Mouse (Mus musculus): Measurements from ENCODE around the gene BC034090.
"Not testable (repeated sequence)": the region's sequence is repeated elsewhere in the genome, so short reads cannot be mapped to it uniquely, and the experiment has no call there.

Gene BC034090

DNA sequence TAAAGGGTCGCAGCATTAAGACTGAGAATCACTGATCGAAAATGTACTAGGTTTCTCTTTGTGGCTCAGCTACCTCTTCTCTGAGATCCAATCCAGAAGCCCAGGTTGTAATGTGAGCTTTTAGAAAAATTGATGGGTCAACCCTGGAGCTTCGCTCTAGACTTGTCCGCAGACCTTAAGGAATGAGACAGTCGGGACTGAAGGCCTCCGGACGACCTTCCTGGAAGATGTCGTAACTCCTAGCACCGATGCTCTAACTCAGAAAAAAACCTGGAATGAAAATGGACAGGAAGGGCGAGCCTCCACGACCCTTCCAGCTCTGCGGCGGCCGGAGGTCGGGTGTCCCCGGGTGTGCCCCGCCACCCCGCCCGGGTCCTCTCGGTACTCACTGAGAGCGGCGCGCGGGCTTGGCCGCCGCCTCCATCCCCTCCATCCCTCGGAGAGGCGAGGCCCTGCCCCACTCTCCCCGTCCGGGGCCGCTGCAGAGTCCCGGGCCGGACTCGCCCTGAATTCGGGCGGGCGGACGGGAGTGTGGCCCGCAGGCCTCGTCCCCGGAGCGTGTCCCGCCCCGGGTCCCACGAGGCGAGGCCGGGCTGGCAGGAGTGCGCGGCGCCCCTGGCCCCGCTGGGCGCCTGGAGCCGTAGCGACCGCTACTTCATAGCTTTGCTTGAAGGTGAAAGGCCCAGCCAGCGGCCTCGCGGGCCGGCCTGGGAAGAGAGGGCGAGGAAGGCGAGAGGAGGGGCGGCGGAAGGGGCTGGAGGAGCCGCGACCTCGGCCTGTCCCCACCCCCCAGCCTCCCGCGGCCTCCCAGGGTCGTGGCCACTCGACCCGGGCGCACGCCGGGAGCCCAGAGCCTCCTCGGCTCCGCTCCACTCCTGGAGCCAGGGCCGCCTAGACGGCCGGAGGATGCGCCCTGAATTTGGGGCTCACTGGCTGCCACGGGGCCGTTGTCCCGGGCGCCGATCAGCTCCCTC lies at the start of gene BC034090:
TSS of gene BC034090 (minus strand) at position 648 of the 974 bp plus-strand sequence.
- DNase-seq (ENCODE audit: low spot score in 2 of 2): peak in 1 of 2 experiments; percentile 24

DNA sequence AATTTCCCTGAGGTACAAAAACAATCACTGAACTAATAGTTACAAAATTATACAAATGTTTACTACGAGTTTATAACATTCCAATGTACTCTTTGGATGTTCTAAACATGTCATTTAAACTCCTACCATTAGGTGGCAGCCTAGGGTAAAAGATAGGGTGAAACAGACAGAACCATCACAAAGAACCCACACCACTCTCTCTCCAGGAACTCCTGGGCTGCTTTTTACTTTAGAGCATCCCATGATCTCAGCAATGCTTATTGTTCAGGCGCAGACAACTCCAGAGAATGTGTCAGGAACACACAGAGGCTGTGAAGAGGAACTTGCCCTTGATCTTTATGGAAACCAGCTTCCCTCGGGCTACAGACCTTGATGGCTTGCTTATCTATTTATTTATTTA lies 49.2 kb upstream of the BC034090 start:
- peak in 1 of 2 experiments; percentile 58 for DNase-seq (ENCODE audit: low spot score in 2 of 2)

DNA sequence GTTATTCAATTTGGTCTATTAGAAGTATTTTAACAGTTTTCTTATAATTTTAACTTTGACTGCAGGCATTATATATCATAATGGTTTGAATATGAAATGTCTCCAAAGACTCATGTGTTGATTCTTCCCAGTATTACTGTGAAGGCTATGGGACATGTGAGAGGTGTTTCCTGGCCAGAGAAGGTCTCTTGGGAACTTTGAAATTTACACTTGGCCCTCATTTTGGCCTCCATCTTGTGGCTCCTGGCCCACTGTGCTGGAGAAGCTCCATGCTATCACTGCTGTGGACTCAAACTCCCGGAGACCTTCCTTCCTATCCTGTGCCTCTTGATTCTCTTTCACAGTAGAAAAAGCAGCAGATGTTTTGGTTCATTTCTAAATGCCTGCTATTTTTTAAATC lies 45.2 kb upstream of the BC034090 start:
- no peak for DNase-seq (ENCODE audit: low spot score in 2 of 2)

DNA sequence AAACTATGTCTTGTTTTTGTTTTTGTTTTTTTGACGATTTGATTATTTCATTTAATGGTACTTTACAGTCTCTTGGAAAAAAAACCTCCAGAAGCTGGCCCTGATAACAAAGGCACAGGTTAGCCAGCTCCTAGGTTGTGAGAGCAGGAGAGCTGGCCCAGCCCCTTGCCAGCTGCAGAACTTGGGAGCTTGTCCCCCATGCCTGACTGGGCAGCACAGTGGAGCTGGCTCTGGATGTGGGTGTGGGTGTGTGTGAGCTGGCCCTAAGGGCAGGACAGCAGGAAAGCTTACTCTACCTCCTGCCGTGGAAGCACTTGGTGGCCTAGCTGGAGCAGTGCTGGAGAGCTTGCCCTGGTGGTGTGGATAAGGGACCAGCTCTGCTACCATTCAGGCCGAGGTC lies 43.8 kb upstream of the BC034090 start:
- DNase-seq (ENCODE audit: low spot score in 2 of 2): no peak

DNA sequence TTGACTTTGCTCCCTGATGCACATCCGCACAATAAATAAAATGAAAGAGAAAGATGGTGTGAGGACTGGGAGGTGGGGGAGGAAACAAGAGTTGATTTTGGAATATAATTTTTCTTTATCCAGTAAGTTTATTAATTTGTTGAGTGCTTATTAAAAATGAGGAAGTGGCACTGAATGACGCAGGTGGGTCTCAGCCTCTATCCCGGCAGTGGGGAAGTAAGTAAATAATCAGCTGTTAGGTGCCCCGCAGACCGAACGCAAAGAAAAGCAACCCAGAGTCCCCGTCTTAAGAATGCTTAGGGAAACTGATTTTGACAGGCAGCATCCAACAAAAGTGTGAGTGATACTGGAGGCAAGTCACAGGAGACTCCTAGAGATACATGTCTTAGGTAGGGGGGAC lies 39.6 kb upstream of the BC034090 start:
- no peak for DNase-seq (ENCODE audit: low spot score in 2 of 2)

DNA sequence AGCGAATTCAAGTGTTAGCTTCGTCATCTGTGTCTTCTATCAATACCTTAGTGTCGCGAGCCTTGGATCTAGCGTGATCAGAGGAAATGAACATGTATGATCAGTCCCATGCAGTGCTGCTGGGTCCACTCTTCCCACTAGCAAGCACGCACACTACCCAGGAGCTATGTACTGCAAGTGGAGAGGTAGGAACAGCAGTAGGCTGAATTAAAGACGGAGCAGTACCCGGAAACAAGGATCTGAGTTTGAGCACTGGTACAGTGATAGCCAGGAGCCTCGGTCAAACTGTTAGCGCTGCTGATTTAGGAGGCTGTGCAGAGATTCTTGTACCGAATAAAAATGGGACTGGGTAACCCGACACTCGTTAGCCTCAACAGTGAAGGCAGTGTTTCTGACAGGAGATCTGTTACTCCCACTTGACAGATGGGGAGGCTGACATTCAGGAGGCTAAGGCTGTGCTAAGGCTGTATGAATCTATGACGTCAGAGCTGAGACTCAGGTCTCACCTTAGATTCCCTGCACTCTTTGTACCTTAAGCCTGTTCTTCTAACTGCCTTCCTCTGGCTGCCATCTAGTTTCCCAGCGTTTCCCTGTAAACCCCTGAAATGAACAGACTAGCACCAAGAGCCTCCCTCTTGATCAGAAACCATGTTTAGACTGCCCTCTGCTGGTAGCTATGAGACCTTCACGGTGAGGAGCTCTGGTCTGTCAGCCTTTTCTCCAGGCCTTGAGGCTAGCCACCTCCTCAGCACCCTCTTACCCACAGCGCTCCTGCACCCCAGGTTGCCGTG lies 37.0 kb upstream of the BC034090 start:
- peak; percentile 73 to 83 for DNase-seq (ENCODE audit: low spot score in 2 of 2)

DNA sequence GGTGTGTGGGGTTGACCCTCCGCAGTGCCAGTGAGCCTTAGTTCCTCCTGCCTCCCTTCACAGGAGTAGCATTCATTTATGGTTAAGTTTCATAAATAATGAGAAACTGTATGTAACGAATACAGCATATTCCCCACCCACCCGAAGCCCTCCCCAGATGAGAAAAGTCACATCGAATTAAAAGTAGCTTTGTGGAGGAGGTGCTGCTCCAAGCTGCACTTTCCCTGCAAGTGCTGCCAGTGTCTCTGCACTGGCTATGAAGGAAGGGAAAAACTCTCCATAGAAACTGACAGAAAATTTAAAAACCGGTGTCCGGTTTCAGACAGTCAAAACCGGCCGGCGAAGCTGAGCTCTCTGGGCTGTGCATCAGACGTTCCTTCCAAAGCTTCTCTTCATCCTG lies 36.1 kb upstream of the BC034090 start:
- DNase-seq (ENCODE audit: low spot score in 2 of 2): peak in 1 of 2 experiments; percentile 28

DNA sequence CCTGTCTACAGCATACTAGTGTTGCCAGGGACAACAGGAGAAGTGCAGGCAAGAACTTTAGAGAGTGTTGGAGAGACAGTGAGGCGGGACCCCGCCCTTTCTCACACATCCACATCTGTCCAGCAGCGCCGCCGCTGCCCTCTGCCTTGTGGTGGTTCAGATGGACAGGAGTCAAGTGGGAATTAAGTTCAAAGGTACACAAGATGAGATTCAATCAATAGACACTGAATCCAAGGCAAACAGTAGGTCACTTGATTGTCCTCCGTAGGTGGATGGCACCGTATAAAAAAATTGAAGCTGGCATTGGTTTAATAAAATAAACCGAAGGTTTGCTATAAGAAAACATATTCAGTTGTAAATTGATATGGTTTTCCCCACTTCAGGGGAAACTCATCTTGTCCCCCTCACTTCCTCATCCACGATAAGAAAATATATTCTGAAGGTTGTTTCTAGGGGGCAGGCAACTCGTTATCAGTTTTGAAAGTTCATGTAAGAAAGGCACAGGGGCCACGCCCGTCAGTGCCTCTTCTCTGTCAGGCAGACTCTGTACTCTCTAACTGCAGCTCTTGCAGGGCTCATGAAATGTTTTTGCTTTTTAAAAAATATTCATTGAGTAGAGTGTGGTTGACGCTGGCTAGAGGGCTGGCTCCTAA lies 32.3 kb upstream of the BC034090 start:
- no peak for DNase-seq (ENCODE audit: low spot score in 2 of 2)

DNA sequence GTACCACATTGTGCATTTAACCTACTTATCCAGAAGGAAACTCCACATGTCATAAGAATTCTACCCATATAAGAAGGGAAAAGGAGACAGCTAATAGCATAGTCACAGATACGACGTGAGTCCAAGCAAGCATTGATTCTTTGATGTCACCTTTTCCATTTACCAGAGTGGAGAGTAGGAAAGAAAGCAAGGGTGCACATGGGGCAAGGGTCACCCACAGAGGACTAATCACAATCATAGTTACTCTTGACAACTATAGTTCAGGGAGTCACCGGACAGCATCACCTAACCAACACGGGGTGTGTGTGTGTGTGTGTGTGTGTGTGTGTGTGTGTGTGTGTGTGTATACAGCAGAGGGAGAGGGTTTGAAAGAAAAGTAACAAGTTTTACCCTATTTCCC lies 31.5 kb upstream of the BC034090 start:
- no peak for DNase-seq (ENCODE audit: low spot score in 2 of 2)

DNA sequence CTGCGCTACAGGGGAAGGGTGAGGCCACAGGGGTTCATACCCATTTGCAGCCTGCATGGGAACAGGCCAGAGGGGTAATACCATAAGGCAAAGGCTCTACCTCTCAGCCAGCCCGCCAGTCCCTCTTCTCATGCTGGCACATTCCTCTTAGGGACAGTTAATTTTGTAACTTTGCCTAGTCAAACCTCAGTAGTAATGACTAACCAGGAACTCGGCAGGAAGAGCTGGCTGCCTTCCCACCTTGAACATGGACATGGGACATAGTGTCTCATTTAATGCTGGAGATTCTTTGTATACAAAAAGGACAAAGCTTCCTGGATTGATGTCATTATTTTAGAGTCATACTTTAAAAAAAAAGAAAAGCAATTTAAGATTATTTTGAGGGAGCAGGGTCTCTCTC lies 30.7 kb upstream of the BC034090 start:
- DNase-seq (ENCODE audit: low spot score in 2 of 2): no peak

DNA sequence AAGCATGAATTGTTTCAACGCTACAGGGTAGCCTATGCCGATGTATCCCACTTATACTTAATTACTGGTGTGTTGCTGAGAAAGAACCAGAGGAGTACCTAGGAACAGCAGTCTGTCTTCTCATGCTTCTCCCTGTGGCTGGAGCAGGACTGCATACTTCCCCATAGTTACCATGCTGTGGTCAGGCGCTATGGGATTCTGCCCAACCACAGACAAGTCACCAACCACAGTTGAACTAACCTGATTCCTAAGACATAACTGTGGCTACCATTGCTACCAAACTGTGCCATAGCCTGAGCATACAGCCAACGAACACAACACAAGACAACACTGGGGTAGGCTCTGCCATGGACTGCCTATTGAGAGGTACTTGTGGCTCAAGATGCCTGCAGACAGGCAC lies 28.7 kb upstream of the BC034090 start:
- no peak for DNase-seq (ENCODE audit: low spot score in 2 of 2)

DNA sequence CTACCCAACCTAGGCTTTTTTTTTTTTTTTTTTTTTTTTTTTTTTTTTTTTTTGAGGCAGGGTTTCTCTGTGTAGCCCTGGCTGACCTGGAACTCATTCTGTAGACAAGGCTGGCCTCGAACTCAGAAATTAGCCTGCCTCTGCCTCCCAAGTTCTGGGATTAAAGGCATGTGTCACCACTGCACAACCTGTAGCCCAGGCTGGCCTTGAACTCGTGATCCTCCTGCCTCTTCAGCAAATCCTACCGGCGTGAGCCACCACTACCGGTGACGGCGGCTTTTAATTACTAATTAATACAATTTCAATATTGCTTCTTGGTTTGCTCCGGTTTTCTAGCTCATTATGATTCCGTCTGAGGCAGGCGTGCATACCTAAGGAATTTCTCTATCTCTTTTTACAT lies 18.3 kb upstream of the BC034090 start:
- DNase-seq (ENCODE audit: low spot score in 2 of 2): not testable (repeated sequence)

DNA sequence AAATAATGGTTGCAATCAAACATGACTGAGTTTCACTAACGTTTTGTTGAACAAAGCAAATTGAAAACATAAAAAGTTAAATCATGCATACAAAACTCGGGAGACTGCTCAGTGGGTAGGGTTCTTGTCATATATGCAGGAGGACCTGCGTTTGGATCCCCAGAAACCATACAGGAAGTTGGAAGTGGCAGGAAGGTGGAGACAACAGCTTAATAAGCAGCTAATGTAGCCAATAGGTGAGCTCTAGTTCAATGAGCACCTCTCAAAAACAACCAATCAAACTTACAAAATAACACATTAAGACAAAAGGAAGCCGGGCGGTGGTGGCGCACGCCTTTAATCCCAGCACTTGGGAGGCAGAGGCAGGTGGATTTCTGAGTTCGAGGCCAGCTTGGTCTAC lies 10.1 kb upstream of the BC034090 start:
- DNase-seq (ENCODE audit: low spot score in 2 of 2): no peak

DNA sequence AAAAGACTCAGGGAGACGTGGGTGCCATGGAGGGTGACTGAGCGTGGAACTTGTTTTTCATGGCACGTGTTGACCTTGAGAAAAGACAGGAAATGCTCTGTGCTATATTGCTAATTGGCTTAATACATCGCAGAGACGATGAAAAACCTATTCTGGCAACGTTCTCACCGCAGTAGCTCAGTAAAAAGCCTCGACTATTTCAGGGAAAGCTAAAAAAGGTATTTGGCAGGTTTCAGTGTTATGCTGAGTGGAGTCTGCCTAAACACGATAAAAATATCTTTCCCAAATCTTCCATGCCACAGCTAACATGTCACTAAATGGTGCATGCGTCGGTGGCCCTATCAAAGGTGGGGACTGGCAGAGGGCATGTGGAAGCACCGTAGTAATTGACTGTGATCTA lies 8.9 kb upstream of the BC034090 start:
- peak in 1 of 2 experiments; percentile 52 for DNase-seq (ENCODE audit: low spot score in 2 of 2)

DNA sequence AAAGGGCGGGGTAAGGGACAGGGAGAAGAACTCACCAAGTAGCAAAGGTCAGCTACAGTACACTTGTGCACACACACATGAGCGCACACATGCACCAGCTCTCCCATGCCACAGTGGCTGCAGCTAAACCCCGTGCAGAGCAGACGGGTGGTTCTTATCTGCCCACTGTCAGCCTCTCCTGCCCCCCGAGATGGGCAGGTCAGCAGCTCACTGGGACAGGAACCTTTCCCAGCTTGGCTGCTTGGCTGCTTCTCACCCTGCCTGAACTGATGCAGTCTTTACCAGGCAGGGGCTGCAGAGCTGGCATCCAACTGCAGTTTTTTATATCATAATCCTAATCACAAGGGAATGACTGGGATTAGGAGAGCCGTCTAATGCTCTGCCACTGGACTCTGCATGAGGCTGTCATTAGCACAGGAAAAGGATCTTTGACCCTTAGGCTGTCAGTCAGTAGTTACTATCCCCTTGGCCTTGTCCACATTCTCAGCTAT lies 8.4 kb upstream of the BC034090 start:
- no peak for DNase-seq (ENCODE audit: low spot score in 2 of 2)

DNA sequence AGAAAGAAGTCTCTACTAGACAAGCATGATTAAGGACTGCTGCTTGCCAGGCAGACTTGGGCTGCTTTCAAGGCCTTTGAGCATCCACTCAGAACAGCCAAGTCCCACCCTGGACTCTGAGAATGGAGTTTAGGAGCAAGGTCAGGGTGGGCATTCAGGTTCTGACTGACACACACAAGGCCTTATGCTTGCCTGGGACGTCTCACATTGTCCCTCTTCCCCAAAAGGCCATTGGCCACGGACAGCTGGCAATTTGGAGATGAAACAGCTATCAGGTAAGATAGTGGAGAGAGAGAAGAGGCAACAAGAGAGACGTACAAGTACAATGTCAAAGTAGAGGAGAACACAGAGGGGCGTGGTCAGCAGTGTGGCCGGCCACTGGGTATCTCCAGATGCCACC lies 7.4 kb upstream of the BC034090 start:
- no peak for DNase-seq (ENCODE audit: low spot score in 2 of 2)

DNA sequence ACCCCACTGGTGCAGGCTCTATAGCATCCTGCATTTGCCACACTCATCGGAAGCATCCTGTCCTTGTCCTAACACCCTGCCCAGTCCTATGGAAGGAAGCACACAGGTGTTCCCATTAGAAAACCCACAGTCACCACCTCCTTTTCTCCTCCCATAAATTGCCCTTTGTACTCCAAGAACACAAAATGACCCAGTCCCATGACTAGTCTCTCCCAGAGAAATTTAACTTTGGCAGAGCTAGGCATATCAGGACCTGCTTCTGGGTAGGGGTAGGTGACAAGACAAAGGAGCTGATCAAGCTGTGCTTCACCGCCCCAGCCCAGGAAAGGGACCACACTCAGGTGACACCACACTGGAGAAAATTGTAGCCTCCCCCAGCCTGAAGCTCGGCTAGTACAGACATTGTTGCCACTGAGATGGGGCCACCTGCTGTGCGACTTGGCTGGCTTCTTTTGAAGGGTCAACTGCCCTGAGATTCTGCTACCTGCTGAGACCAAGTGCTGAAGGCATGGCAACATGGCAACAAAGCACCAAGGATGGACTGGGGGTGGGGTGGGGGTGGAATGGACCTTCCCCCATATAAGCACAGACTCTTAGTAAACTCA lies 6.4 kb upstream of the BC034090 start:
- no peak for DNase-seq (ENCODE audit: low spot score in 2 of 2)

DNA sequence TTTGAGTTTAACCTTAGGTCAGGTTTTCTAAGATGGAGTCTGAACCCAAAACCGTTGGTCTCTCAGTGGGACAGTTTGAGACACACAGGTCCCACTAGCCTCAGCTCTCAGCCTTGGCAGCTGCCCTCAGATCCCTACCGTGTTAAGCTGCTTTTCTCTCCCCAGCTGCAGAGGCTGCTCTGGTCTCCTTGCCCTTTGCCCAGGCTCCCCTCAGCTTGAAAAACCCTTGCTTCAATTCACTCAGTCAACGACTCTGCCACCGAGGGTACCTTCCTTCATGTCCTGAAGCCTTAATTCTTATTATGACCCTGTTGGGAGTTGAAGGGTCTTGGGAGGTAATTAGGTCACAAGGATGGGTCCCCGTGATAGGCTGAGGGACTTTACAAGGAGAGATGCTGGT lies 5.7 kb upstream of the BC034090 start:
- DNase-seq (ENCODE audit: low spot score in 2 of 2): no peak

DNA sequence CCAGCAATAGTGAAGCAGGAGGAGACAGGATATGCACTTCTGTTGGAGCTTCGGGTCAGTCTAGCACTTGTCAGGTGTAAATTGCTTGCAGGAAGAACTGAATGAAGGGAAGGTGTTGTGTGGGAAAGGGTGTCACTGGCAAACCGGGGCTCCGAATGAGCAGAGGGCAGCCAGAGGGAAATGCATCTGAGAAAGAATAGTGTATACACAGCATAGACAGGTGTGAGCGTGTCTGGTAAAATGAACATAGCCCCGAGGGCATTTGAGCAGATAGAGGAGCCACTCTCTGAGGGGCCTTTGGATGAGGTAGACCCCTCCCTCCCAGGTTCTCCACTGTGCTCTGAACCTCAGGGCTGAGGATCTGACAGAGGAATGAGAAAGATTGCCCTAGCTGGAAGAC lies 3.8 kb upstream of the BC034090 start:
- DNase-seq (ENCODE audit: low spot score in 2 of 2): no peak

DNA sequence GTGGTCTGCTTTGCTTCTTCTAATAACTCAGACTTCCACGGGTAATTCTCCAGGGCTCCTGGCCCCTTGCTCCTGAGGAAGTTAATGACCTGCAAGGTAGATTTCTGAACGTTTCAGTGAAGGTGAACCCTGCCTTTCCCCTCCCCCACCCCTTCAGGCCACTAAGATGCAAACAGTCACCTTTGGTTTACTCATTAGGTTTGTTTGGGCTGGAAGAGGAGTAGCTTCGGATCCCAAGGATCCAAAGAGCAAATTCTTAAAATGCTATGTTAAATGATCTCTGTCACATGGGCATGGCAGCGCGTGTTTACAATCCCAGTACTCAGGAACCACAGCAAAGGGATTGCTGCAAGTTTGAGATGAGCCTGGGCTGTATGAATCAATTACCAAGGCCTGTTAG lies 3.2 kb upstream of the BC034090 start:
- DNase-seq (ENCODE audit: low spot score in 2 of 2): no peak

DNA sequence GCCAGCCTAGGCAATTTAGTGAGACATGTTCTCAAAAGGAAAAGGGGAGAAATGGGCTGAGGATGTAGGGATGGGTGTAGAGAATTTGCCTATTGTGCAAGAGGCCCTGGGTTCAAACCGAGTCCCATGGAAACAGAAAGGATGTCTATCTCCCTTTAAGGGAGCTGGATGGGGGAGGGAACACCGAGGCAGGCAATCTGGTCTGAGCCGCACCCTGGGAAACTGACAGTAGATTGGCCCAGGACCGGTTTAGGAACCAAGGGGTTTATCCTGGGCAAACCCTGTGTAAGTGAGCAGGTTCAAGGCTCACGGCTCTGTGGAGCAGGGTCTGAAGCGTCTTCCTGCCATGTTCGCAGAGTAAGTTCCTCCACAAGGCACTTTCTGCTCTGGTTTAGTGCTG lies 1.3 kb upstream of the BC034090 start:
- DNase-seq (ENCODE audit: low spot score in 2 of 2): no peak

DNA sequence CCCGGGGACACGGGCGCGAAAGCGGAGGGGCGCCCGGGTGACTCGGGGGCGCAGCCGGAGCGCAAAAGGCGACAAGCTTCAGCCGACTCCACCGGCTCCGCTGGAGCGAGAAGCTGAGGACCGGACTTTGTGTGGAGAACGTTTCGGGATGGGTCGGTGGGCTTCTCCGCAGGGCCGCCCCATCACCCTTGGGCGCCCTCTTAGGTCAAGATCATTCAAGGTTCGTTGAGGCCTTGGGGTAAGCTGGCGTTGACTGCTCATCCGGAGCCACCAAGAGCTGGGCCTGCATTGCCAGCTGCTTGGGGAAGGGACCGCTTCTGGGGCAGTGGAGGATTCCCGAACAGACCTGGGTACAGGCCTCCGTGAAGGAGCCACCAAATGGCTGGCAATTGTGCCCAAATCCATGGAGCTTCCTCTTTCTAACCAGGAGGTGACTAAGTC lies 547 bp upstream of the BC034090 start:
- no peak for DNase-seq (ENCODE audit: low spot score in 2 of 2)

Measured in frontal cortex, postnatal 36 days (tissue).